Mouse (Mus musculus) embryonic facial prominence, embryonic 12.5 days (tissue): Measurements from ENCODE around the gene Krtap1-4. TPM values are rescaled to one million over a fixed set of nuclear protein-coding genes. Genes with fewer than 3 reads are reported as not detected.
A peak's percentile ranks its signal among the peaks of the same experiment; 100 is the strongest.

ENCODE experiments used
- ATAC-seq: fragments of 200-750 bp; cut with Nextera tagmentation; 2 replicates; pipeline ENCODE4 v1.8.0; 2017; ENCODE audit not compliant: insufficient number of reproducible peaks, insufficient read depth, low FRiP score, low TSS enrichment
- H3K27ac ChIP-seq: fragments of 300-500 bp; sonication (generic); 2 replicates; pipeline ENCODE4 v1.5.1; 2016; ENCODE audit warnings: mild to moderate bottlenecking
- H3K27me3 ChIP-seq: fragments of 300-500 bp; sonication (generic); 2 replicates; pipeline ENCODE4 v1.6.1; 2016; ENCODE audit warnings: mild to moderate bottlenecking, moderate library complexity
- H3K36me3 ChIP-seq: fragments of 300-500 bp; sonication (generic); 2 replicates; pipeline ENCODE4 v1.6.1; 2016; ENCODE audit warnings: mild to moderate bottlenecking
- H3K4me1 ChIP-seq: fragments of 300-500 bp; sonication (generic); 2 replicates; pipeline ENCODE4 v1.6.1; 2016
- H3K4me2 ChIP-seq: fragments of 300-500 bp; sonication (generic); replicated peaks from 2 replicates; pipeline ENCODE4 v1.6.1; 2016; ENCODE audit warnings: mild to moderate bottlenecking, moderate library complexity
- H3K4me3 ChIP-seq: fragments of 300-500 bp; sonication (generic); 2 replicates; pipeline ENCODE4 v1.5.1; 2016; ENCODE audit warnings: mild to moderate bottlenecking
- H3K9ac ChIP-seq: fragments of 300-500 bp; sonication (generic); 2 replicates; pipeline ENCODE4 v1.6.1; 2016; ENCODE audit warnings: mild to moderate bottlenecking, moderate library complexity
- H3K9me3 ChIP-seq: fragments of 300-500 bp; sonication (generic); 2 replicates; pipeline ENCODE4 v1.6.1; 2016; ENCODE audit warnings: mild to moderate bottlenecking, moderate library complexity
- WGBS: fragments of 180-500 bp; shearing (Covaris S2); methylation state at CpG from one replicate; pipeline ENCODE4 v1.1.7; 2016; 5-methylcytosine and 5-hydroxymethylcytosine counted together
- polyA plus RNA-seq: library from polyadenylated mRNA; unstranded; fragments of >200 nt; fragmentation: Nextera tagmentation; extraction: Ambion mirVana; gene quantifications from 2 replicates; pipeline ENCODE4 v1.2.1, GENCODE M21; 2016

Krtap1-4 gene
- polyA plus RNA-seq, 1 experiment from 2014 or later: not detected

GRCm38 (mm10) chr11:99581051-99581450 lies 2.4 kb downstream of the Krtap1-4 start:
- no peaks in the 10 kb centered on the region for H3K9me3 ChIP-seq
- WGBS: 86% methylated on average over 5 of the region's 5 CpGs
- no peaks in the 10 kb centered on the region for H3K27me3 ChIP-seq
- ATAC-seq: no peak
- H3K4me1 ChIP-seq: no peaks in the 10 kb centered on the region
- no peak overlapping the region for H3K27ac ChIP-seq
- H3K9ac ChIP-seq: no peak overlapping the region
- no peak overlapping the region for H3K4me3 ChIP-seq
- H3K36me3 ChIP-seq: no peaks in the 10 kb centered on the region
- H3K4me2 ChIP-seq: no peak overlapping the region

- Histone ChIP-seq H3K9me3 (no peaks in the 10 kb centered on the region), H3K27ac (no peak within 1 kb of the TSS), H3K4me1 (no peaks in the 10 kb centered on the region), H3K4me3 (no peak within 1 kb of the TSS), H3K27me3 (no peaks in the 10 kb centered on the region), H3K9ac (no peak within 1 kb of the TSS), H3K36me3 (no peaks in the 10 kb centered on the region), H3K4me2 (no peak within 1 kb of the TSS)
- no peak for ATAC-seq
- WGBS: 74% methylated on average over 6 of the region's 6 CpGs
Observed at GRCm38 (mm10) chr11:99580636-99581035, 2.8 kb downstream of the Krtap1-4 start, which contains the start of gene Krtap1-5. Krtap1-5 (minus strand) TSS chr11:99581016.

GRCm38 (mm10) chr11:99574106-99574505 lies 9.3 kb downstream of the Krtap1-4 start:
- H3K27me3 ChIP-seq: no peaks in the 10 kb centered on the region
- 3% methylated on average over 7 of the region's 7 CpGs for WGBS
- H3K9ac ChIP-seq: no peak overlapping the region
- H3K4me1 ChIP-seq: no peaks in the 10 kb centered on the region
- ATAC-seq: no peak
- no peak overlapping the region for H3K27ac ChIP-seq
- peak overlapping the region; percentile 35 for H3K4me2 ChIP-seq
- no peak overlapping the region for H3K4me3 ChIP-seq
- H3K9me3 ChIP-seq: no peaks in the 10 kb centered on the region
- no peaks in the 10 kb centered on the region for H3K36me3 ChIP-seq

- Histone ChIP-seq H3K9ac (no peak overlapping the region), H3K27me3 (no peaks in the 10 kb centered on the region), H3K27ac (no peak overlapping the region), H3K4me3 (no peak overlapping the region), H3K4me1 (no peaks in the 10 kb centered on the region), H3K36me3 (no peaks in the 10 kb centered on the region), H3K9me3 (no peaks in the 10 kb centered on the region), H3K4me2 (no peak overlapping the region)
- no peak for ATAC-seq
- 66% methylated on average over 4 of the region's 4 CpGs for WGBS
Observed at GRCm38 (mm10) chr11:99573164-99573563, 10.3 kb downstream of the Krtap1-4 start.

- Histone ChIP-seq H3K27ac (no peak within 1 kb of the TSS), H3K36me3 (no peaks in the 10 kb centered on the region)
- 87% methylated on average over 7 of the region's 7 CpGs for WGBS
Observed at GRCm38 (mm10) chr11:99566530-99566929, 16.9 kb downstream of the Krtap1-4 start, which contains the start of gene Krtap3-1. Krtap3-1 (minus strand) TSS chr11:99566630.

GRCm38 (mm10) chr11:99562580-99562979 lies 20.9 kb downstream of the Krtap1-4 start:
- 80% methylated on average over 6 of the region's 6 CpGs for WGBS
- Histone ChIP-seq H3K4me2 (no peak overlapping the region), H3K9me3 (no peaks in the 10 kb centered on the region), H3K4me1 (no peaks in the 10 kb centered on the region), H3K27me3 (no peaks in the 10 kb centered on the region), H3K27ac (no peak overlapping the region), H3K4me3 (no peak overlapping the region), H3K9ac (no peak overlapping the region), H3K36me3 (no peaks in the 10 kb centered on the region)
- ATAC-seq: no peak

More at GRCm38 (mm10) chr11:99566530-99566929, 16.9 kb downstream of the Krtap1-4 start, which contains the start of gene Krtap3-1:
- Histone ChIP-seq H3K4me3 (no peak within 1 kb of the TSS), H3K9me3 (no peaks in the 10 kb centered on the region), H3K9ac (no peak within 1 kb of the TSS), H3K4me1 (no peaks in the 10 kb centered on the region), H3K4me2 (no peak within 1 kb of the TSS), H3K27me3 (no peaks in the 10 kb centered on the region)
- ATAC-seq: no peak

- Histone ChIP-seq H3K4me3 (no peak within 1 kb of the TSS), H3K4me1 (no peaks in the 10 kb centered on the region), H3K9ac (no peak within 1 kb of the TSS), H3K9me3 (no peaks in the 10 kb centered on the region), H3K4me2 (no peak within 1 kb of the TSS), H3K27me3 (no peaks in the 10 kb centered on the region), H3K27ac (no peak within 1 kb of the TSS), H3K36me3 (no peaks in the 10 kb centered on the region)
- ATAC-seq: no peak
- 89% methylated on average over 9 of the region's 9 CpGs for WGBS
Observed at GRCm38 (mm10) chr11:99559366-99559765, 24.1 kb downstream of the Krtap1-4 start, which contains the start of gene Gm11939. Gm11939 (minus strand) TSS chr11:99559466.

- Histone ChIP-seq H3K27ac (no peak overlapping the region), H3K4me2 (no peak overlapping the region), H3K9ac (no peak overlapping the region), H3K4me1 (no peaks in the 10 kb centered on the region), H3K36me3 (no peaks in the 10 kb centered on the region), H3K9me3 (no peaks in the 10 kb centered on the region), H3K27me3 (no peaks in the 10 kb centered on the region), H3K4me3 (no peak overlapping the region)
- 68% methylated on average over 3 of the region's 3 CpGs for WGBS
- no peak for ATAC-seq
Observed at GRCm38 (mm10) chr11:99557976-99558745, 25.3 kb downstream of the Krtap1-4 start.

- H3K4me3 ChIP-seq: no peak within 1 kb of the TSS
- no peak for ATAC-seq
- WGBS: 79% methylated on average over 2 of the region's 2 CpGs
- no peak within 1 kb of the TSS for H3K4me2 ChIP-seq
- no peak within 1 kb of the TSS for H3K27ac ChIP-seq
- H3K9me3 ChIP-seq: no peaks in the 10 kb centered on the region
- no peaks in the 10 kb centered on the region for H3K27me3 ChIP-seq
- no peaks in the 10 kb centered on the region for H3K4me1 ChIP-seq
- H3K36me3 ChIP-seq: no peaks in the 10 kb centered on the region
- no peak within 1 kb of the TSS for H3K9ac ChIP-seq
Observed at GRCm38 (mm10) chr11:99556753-99557152, 26.7 kb downstream of the Krtap1-4 start, which contains the start of gene Krtap3-2. Krtap3-2 (minus strand) TSS chr11:99556853.

GRCm38 (mm10) chr11:99556195-99556594 lies 27.3 kb downstream of the Krtap1-4 start:
- Histone ChIP-seq H3K27me3 (no peaks in the 10 kb centered on the region), H3K36me3 (no peaks in the 10 kb centered on the region), H3K4me2 (no peak overlapping the region), H3K9ac (no peak overlapping the region), H3K4me3 (no peak overlapping the region), H3K27ac (no peak overlapping the region), H3K4me1 (no peaks in the 10 kb centered on the region), H3K9me3 (no peaks in the 10 kb centered on the region)
- no peak for ATAC-seq
- WGBS: 81% methylated on average over 2 of the region's 2 CpGs

- H3K9me3 ChIP-seq: no peaks in the 10 kb centered on the region
- WGBS: 72% methylated on average over 4 of the region's 4 CpGs
- no peak within 1 kb of the TSS for H3K9ac ChIP-seq
- H3K36me3 ChIP-seq: no peaks in the 10 kb centered on the region
- H3K4me2 ChIP-seq: no peak within 1 kb of the TSS
- no peak within 1 kb of the TSS for H3K27ac ChIP-seq
- no peaks in the 10 kb centered on the region for H3K4me1 ChIP-seq
- no peaks in the 10 kb centered on the region for H3K27me3 ChIP-seq
- no peak within 1 kb of the TSS for H3K4me3 ChIP-seq
- ATAC-seq: no peak
Observed at GRCm38 (mm10) chr11:99550765-99551164, 32.7 kb downstream of the Krtap1-4 start, which contains the start of gene Krtap3-3. Krtap3-3 (minus strand) TSS chr11:99550865.

- Histone ChIP-seq H3K4me3 (no peak overlapping the region), H3K27ac (no peak overlapping the region), H3K9me3 (no peaks in the 10 kb centered on the region), H3K9ac (no peak overlapping the region), H3K27me3 (no peaks in the 10 kb centered on the region), H3K4me1 (no peaks in the 10 kb centered on the region), H3K4me2 (no peak overlapping the region), H3K36me3 (no peaks in the 10 kb centered on the region)
- no peak for ATAC-seq
Observed at GRCm38 (mm10) chr11:99547892-99548291, 35.6 kb downstream of the Krtap1-4 start.
